Mouse (Mus musculus) kidney, adult 2 months (tissue): ENCODE results near the gene Tomm20.

Experiments used
- CTCF ChIP-seq: fragments of 200-500 bp; conservative IDR thresholded peaks from 2 replicates; pipeline ENCODE4 v1.5.1; 2011; ENCODE audit warnings: low read depth, mild to moderate bottlenecking, control low read depth, low read length, moderate library complexity, mixed read lengths; ENCODE audit not compliant: insufficient read depth, insufficient read length
- POLR2A ChIP-seq: fragments of 200-500 bp; IDR thresholded peaks from one replicate; pipeline ENCODE4 v1.6.1; 2011; ENCODE audit warnings: low read depth, low read length, control low read depth

DNA sequence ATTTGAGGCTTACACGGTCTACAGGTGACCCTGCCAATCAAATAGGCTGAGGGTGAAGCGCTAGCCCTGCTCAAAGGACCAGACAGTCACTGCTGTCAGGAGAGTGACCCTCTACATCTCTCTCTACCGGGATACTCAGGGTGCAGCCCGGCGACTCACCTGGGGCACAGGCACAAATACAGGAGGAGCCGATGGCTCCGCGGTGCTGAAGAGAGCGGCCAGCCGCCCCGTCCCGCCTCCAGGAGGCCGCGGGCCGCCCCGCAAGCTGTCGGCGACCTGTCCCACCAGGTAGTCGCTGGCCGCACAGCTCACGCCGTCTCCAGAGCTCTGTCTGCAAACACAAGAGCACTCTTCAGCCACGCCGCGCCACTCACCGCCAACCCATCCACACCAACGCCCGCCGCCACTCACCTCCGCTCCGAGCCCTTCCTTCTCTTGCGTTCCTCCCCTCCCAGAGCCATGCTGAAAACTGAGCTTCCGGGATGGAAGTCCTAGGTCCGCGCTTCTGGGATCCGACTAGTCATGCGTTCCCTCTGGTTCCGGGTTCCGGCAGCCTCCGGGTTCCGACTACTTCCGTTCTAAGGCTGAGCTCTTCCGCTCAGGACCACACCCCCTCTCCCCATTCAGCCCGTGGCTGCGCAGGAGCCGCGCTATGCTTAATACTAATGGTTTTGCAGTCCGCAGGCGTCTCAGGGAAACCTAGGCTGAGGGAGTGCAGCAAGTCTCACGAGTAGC lies 25.1 kb upstream of the Tomm20 start, which contains the start of gene Rbm34:
- TF ChIP-seq CTCF (no peak), POLR2A (peak; percentile 17)
